Mouse (Mus musculus) spleen, postnatal 36 days (tissue): Measurements from ENCODE around the gene Aldh8a1.

Source experiments
- DNase-seq, 2 experiments: peaks; one replicate each; pipeline ENCODE4 v3.0.0; 2022; ENCODE audit warnings: low spot score in 2 of 2, mixed read lengths in 1 of 2

Aldh8a1 gene

GRCm38 (mm10) chr10:21376682-21377473 lies at the start of gene Aldh8a1:
Aldh8a1 (plus strand) TSS chr10:21377291.
- DNase-seq = no peak

GRCm38 (mm10) chr10:21327605-21328135 lies 49.4 kb upstream of the Aldh8a1 start:
- DNase-seq = no peak

- no peak for DNase-seq
These were observed 42.6 kb upstream of the Aldh8a1 start for GRCm38 (mm10) chr10:21334349-21335105.

- DNase-seq = no peak
These were observed 41.6 kb upstream of the Aldh8a1 start for GRCm38 (mm10) chr10:21335534-21335933.

- DNase-seq = peak in 1 of 2 experiments; percentile 28
These were observed 39.9 kb upstream of the Aldh8a1 start for GRCm38 (mm10) chr10:21337191-21337590.

GRCm38 (mm10) chr10:21341706-21342105 lies 35.4 kb upstream of the Aldh8a1 start:
- no peak for DNase-seq

GRCm38 (mm10) chr10:21342331-21343005 lies 34.6 kb upstream of the Aldh8a1 start:
- DNase-seq = no peak

GRCm38 (mm10) chr10:21347332-21347731 lies 29.8 kb upstream of the Aldh8a1 start:
- DNase-seq = no peak

GRCm38 (mm10) chr10:21349449-21349848 lies 27.6 kb upstream of the Aldh8a1 start:
- no peak for DNase-seq

GRCm38 (mm10) chr10:21349946-21350345 lies 27.1 kb upstream of the Aldh8a1 start:
- DNase-seq = no peak

GRCm38 (mm10) chr10:21350531-21351515 lies 26.3 kb upstream of the Aldh8a1 start:
- DNase-seq = no peak

- DNase-seq = no peak
These were observed 25.3 kb upstream of the Aldh8a1 start for GRCm38 (mm10) chr10:21351766-21352165.

GRCm38 (mm10) chr10:21353890-21354289 lies 23.2 kb upstream of the Aldh8a1 start:
- DNase-seq = no peak

- DNase-seq = no peak
These were observed 22.6 kb upstream of the Aldh8a1 start for GRCm38 (mm10) chr10:21354506-21354905.

GRCm38 (mm10) chr10:21357986-21358385 lies 19.1 kb upstream of the Aldh8a1 start:
- DNase-seq = no peak

GRCm38 (mm10) chr10:21359086-21359485 lies 18.0 kb upstream of the Aldh8a1 start:
- no peak for DNase-seq

GRCm38 (mm10) chr10:21361871-21362270 lies 15.2 kb upstream of the Aldh8a1 start:
- DNase-seq = no peak

GRCm38 (mm10) chr10:21363297-21363696 lies 13.8 kb upstream of the Aldh8a1 start:
- no peak for DNase-seq

- DNase-seq = no peak
These were observed 12.1 kb upstream of the Aldh8a1 start for GRCm38 (mm10) chr10:21364946-21365345.

- DNase-seq = no peak
These were observed 11.2 kb upstream of the Aldh8a1 start for GRCm38 (mm10) chr10:21365897-21366296.

GRCm38 (mm10) chr10:21366471-21366870 lies 10.6 kb upstream of the Aldh8a1 start:
- no peak for DNase-seq
